Mouse (Mus musculus): Measurements from ENCODE around the gene Camta1. TPM values are rescaled to one million over a fixed set of nuclear protein-coding genes. Genes with fewer than 3 reads are reported as not detected.

Camta1 gene
- polyA plus RNA-seq, 1 experiment from 2014 or later: 130 TPM

GRCm38 (mm10) chr4:151805685-151806084, 56.0 kb downstream of the Camta1 start:
- no peak for ATAC-seq (replicated peaks)
- H3K36me3 ChIP-seq: no peaks in the 10 kb centered on the region
- H3K9ac ChIP-seq (replicated peaks): no peak overlapping the region
- no peaks in the 10 kb centered on the region for H3K4me1 ChIP-seq
- H3K4me2 ChIP-seq (replicated peaks): no peak overlapping the region
- H3K4me3 ChIP-seq: no peak overlapping the region
- 89% methylated on average over 4 of the region's 4 CpGs for WGBS
- H3K27me3 ChIP-seq: no peaks in the 10 kb centered on the region
- no peak overlapping the region for H3K27ac ChIP-seq (replicated peaks)
- no peaks in the 10 kb centered on the region for H3K9me3 ChIP-seq

- no peak for ATAC-seq (replicated peaks)
- no peak overlapping the region for H3K4me2 ChIP-seq (replicated peaks)
- no peak overlapping the region for H3K9ac ChIP-seq (replicated peaks)
- H3K27ac ChIP-seq (replicated peaks): no peak overlapping the region
- H3K27me3 ChIP-seq: no peaks in the 10 kb centered on the region
- no peaks in the 10 kb centered on the region for H3K9me3 ChIP-seq
- WGBS: 92% methylated on average over 6 of the region's 6 CpGs
- H3K4me3 ChIP-seq: no peak overlapping the region
- H3K36me3 ChIP-seq: no peaks in the 10 kb centered on the region
- no peaks in the 10 kb centered on the region for H3K4me1 ChIP-seq
These were observed 56.6 kb downstream of the Camta1 start for GRCm38 (mm10) chr4:151805046-151805445.

GRCm38 (mm10) chr4:151804208-151804607, 57.5 kb downstream of the Camta1 start:
- no peaks in the 10 kb centered on the region for H3K4me1 ChIP-seq
- H3K4me3 ChIP-seq: no peak overlapping the region
- no peaks in the 10 kb centered on the region for H3K9me3 ChIP-seq
- H3K36me3 ChIP-seq: no peaks in the 10 kb centered on the region
- H3K4me2 ChIP-seq (replicated peaks): no peak overlapping the region
- no peak overlapping the region for H3K27ac ChIP-seq (replicated peaks)
- no peak for ATAC-seq (replicated peaks)
- H3K27me3 ChIP-seq: no peaks in the 10 kb centered on the region
- 93% methylated on average over 2 of the region's 2 CpGs for WGBS
- H3K9ac ChIP-seq (replicated peaks): no peak overlapping the region

GRCm38 (mm10) chr4:151798630-151799029, 63.0 kb downstream of the Camta1 start:
- Histone ChIP-seq H3K9ac (replicated peaks) (no peak overlapping the region), H3K4me2 (replicated peaks) (no peak overlapping the region), H3K27me3 (no peaks in the 10 kb centered on the region), H3K9me3 (no peaks in the 10 kb centered on the region), H3K4me3 (no peak overlapping the region), H3K4me1 (0 out of 2 replicates have a peak, but pooled peaks cover 2% of the 10 kb centered on the region), H3K36me3 (no peaks in the 10 kb centered on the region), H3K27ac (replicated peaks) (no peak overlapping the region)
- ATAC-seq (replicated peaks): no peak
- WGBS: 84% methylated on average over 2 of the region's 2 CpGs

- Histone ChIP-seq H3K4me2 (replicated peaks) (no peak overlapping the region), H3K9ac (replicated peaks) (no peak overlapping the region), H3K4me1 (0 out of 2 replicates have a peak, but pooled peaks cover 5% of the 10 kb centered on the region), H3K27ac (replicated peaks) (no peak overlapping the region), H3K9me3 (no peaks in the 10 kb centered on the region), H3K4me3 (no peak overlapping the region), H3K27me3 (no peaks in the 10 kb centered on the region), H3K36me3 (no peaks in the 10 kb centered on the region)
- no peak for ATAC-seq (replicated peaks)
- WGBS: 72% methylated on average over 5 of the region's 5 CpGs
These were observed 68.0 kb downstream of the Camta1 start for GRCm38 (mm10) chr4:151793694-151794093.

GRCm38 (mm10) chr4:151786946-151787705, 74.5 kb downstream of the Camta1 start:
- H3K4me2 ChIP-seq (replicated peaks): no peak overlapping the region
- 82% methylated on average over 16 of the region's 16 CpGs for WGBS
- H3K4me1 ChIP-seq: no peaks in the 10 kb centered on the region
- no peaks in the 10 kb centered on the region for H3K9me3 ChIP-seq
- H3K4me3 ChIP-seq: no peak overlapping the region
- H3K9ac ChIP-seq (replicated peaks): no peak overlapping the region
- no peak overlapping the region for H3K27ac ChIP-seq (replicated peaks)
- ATAC-seq (replicated peaks): no peak
- H3K36me3 ChIP-seq: no peaks in the 10 kb centered on the region
- no peaks in the 10 kb centered on the region for H3K27me3 ChIP-seq

GRCm38 (mm10) chr4:151780511-151780910, 81.2 kb downstream of the Camta1 start:
- 89% methylated on average over 6 of the region's 6 CpGs for WGBS
- Histone ChIP-seq H3K27ac (replicated peaks) (no peak overlapping the region), H3K27me3 (no peaks in the 10 kb centered on the region), H3K4me3 (no peak overlapping the region), H3K4me2 (replicated peaks) (no peak overlapping the region), H3K9ac (replicated peaks) (no peak overlapping the region), H3K4me1 (no peaks in the 10 kb centered on the region), H3K9me3 (no peaks in the 10 kb centered on the region), H3K36me3 (no peaks in the 10 kb centered on the region)
- ATAC-seq (replicated peaks): no peak

- H3K4me3 ChIP-seq: no peak overlapping the region
- 91% methylated on average over 12 of the region's 12 CpGs for WGBS
- no peak overlapping the region for H3K4me2 ChIP-seq (replicated peaks)
- H3K27me3 ChIP-seq: no peaks in the 10 kb centered on the region
- no peak overlapping the region for H3K9ac ChIP-seq (replicated peaks)
- ATAC-seq (replicated peaks): no peak
- no peak overlapping the region for H3K27ac ChIP-seq (replicated peaks)
- no peaks in the 10 kb centered on the region for H3K9me3 ChIP-seq
- no peaks in the 10 kb centered on the region for H3K36me3 ChIP-seq
- H3K4me1 ChIP-seq: peaks cover 1% of the 10 kb centered on the region; the same call in 1 of the 2 replicates
These were observed 81.7 kb downstream of the Camta1 start for GRCm38 (mm10) chr4:151779962-151780459.

- WGBS: 82% methylated on average over 4 of the region's 4 CpGs
- Histone ChIP-seq H3K27me3 (no peaks in the 10 kb centered on the region), H3K36me3 (no peaks in the 10 kb centered on the region), H3K9me3 (no peaks in the 10 kb centered on the region), H3K4me1 (peaks cover 16% of the 10 kb centered on the region), H3K4me3 (no peak overlapping the region), H3K9ac (replicated peaks) (no peak overlapping the region), H3K27ac (replicated peaks) (no peak overlapping the region), H3K4me2 (replicated peaks) (no peak overlapping the region)
- ATAC-seq (replicated peaks): no peak
These were observed 83.2 kb downstream of the Camta1 start for GRCm38 (mm10) chr4:151778511-151778910.

- Histone ChIP-seq H3K9ac (replicated peaks) (no peak overlapping the region), H3K27me3 (no peaks in the 10 kb centered on the region), H3K27ac (replicated peaks) (no peak overlapping the region), H3K9me3 (no peaks in the 10 kb centered on the region), H3K4me2 (replicated peaks) (no peak overlapping the region), H3K4me1 (peaks cover 17% of the 10 kb centered on the region), H3K4me3 (no peak overlapping the region), H3K36me3 (no peaks in the 10 kb centered on the region)
- no peak for ATAC-seq (replicated peaks)
- WGBS: 49% methylated on average over 6 of the region's 6 CpGs
These were observed 84.2 kb downstream of the Camta1 start for GRCm38 (mm10) chr4:151777451-151777850.

GRCm38 (mm10) chr4:151775441-151775840, 86.2 kb downstream of the Camta1 start:
- Histone ChIP-seq H3K9ac (replicated peaks) (no peak overlapping the region), H3K4me2 (replicated peaks) (no peak overlapping the region), H3K9me3 (no peaks in the 10 kb centered on the region), H3K36me3 (no peaks in the 10 kb centered on the region), H3K4me3 (no peak overlapping the region), H3K27ac (replicated peaks) (no peak overlapping the region), H3K4me1 (peaks cover 27% of the 10 kb centered on the region), H3K27me3 (no peaks in the 10 kb centered on the region)
- WGBS: 85% methylated on average over 7 of the region's 7 CpGs
- ATAC-seq (replicated peaks): no peak

- Histone ChIP-seq H3K4me1 (peaks cover 30% of the 10 kb centered on the region), H3K9me3 (no peaks in the 10 kb centered on the region), H3K36me3 (no peaks in the 10 kb centered on the region), H3K27ac (replicated peaks) (no peak overlapping the region), H3K4me3 (no peak overlapping the region), H3K27me3 (no peaks in the 10 kb centered on the region), H3K9ac (replicated peaks) (no peak overlapping the region), H3K4me2 (replicated peaks) (no peak overlapping the region)
- ATAC-seq (replicated peaks): no peak
- WGBS: 89% methylated on average over 3 of the region's 3 CpGs
These were observed 88.0 kb downstream of the Camta1 start for GRCm38 (mm10) chr4:151773651-151774050.

GRCm38 (mm10) chr4:151773007-151773406, 88.7 kb downstream of the Camta1 start:
- H3K27me3 ChIP-seq: no peaks in the 10 kb centered on the region
- H3K36me3 ChIP-seq: no peaks in the 10 kb centered on the region
- H3K27ac ChIP-seq (replicated peaks): no peak overlapping the region
- peaks cover 30% of the 10 kb centered on the region for H3K4me1 ChIP-seq
- 93% methylated on average over 5 of the region's 5 CpGs for WGBS
- H3K9me3 ChIP-seq: no peaks in the 10 kb centered on the region
- H3K4me3 ChIP-seq: no peak overlapping the region
- no peak for ATAC-seq (replicated peaks)
- H3K9ac ChIP-seq (replicated peaks): no peak overlapping the region
- H3K4me2 ChIP-seq (replicated peaks): no peak overlapping the region
